Mouse (Mus musculus): ENCODE measurements at regions not wholly inside any gene's neighbourhood (a gene's known extent, or its start where the extent isn't known, plus 50 kb on each side); places are given as distances from the start of the nearest gene placed in this dataset.

DNA sequence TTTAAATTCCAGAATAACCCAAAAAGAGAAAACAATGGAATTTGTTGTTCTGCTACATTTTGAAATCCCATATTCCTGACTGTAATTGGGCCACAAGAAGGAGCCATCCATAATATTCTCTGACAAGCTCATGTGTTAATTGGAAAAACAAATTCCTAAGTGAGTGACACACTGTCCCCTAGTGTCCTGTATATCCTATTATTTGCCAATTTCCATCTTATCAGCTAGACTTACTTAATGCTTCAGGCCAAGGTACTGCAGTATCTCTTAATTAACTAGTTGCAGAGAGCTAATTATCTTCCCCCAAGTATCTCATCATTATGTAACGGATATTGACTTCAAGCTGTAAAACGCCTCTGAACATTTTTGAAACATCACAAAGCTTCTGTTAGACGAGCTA, 84.5 kb upstream of the Stxbp6 start:
- TF ChIP-seq CTCF (IDR thresholded peaks at IDR 0.05; ENCODE audit: borderline replicate concordance, insufficient read depth, low read depth, low read length) (no peak), POLR2A (IDR thresholded peaks at IDR 0.05; ENCODE audit: borderline replicate concordance, insufficient read depth, low read length) (no peak)
